Mouse (Mus musculus): ENCODE data around the gene Gucy1a1.
"Not testable (repeated sequence)": the region's sequence is repeated elsewhere in the genome, so short reads cannot be mapped to it uniquely, and the experiment has no call there.

Gucy1a1 gene

DNA sequence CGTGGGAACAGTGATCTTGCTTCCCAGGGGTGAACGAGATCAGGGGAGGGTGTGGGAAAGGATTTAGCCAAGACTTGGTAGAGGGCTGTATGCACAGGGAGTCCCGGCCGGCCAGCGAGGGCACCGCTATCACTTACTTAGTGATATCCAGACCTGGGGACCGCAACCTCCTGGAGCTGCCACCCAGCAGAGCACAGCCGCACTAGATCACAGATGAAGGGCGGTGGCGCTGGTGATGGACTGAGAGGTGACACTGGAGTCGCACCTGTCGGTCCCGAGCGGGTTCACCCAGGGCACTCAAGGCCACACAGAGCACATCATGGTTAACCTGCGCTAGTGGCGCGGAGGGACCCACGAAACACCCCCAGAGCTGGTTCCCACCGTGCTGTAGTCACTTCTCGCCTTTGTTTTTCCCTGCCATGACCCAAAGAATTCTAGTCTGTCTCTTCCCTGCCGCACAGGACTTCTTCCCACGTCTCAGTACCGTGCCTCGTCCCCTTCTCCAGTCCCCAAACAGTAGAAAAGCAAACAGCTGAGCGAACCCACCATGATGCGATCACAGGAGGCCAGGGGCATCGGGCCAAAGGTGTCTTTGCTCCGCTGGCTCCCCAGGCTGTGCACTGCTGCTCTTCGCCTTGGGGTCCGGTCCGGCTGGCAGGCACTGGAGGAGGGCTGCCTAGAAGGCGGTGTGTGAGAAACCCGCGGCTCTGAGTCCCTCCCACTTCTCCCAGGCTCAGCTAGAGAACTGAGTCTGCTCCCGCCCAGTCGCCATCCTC is at the start of gene Gucy1a1:
Gene Gucy1a1 (minus strand): TSS at position 664 of the 776 bp plus-strand sequence.
- DNase-seq (ENCODE audit: low spot score in 2 of 2), result peak in 1 of 2 experiments; percentile 6

DNA sequence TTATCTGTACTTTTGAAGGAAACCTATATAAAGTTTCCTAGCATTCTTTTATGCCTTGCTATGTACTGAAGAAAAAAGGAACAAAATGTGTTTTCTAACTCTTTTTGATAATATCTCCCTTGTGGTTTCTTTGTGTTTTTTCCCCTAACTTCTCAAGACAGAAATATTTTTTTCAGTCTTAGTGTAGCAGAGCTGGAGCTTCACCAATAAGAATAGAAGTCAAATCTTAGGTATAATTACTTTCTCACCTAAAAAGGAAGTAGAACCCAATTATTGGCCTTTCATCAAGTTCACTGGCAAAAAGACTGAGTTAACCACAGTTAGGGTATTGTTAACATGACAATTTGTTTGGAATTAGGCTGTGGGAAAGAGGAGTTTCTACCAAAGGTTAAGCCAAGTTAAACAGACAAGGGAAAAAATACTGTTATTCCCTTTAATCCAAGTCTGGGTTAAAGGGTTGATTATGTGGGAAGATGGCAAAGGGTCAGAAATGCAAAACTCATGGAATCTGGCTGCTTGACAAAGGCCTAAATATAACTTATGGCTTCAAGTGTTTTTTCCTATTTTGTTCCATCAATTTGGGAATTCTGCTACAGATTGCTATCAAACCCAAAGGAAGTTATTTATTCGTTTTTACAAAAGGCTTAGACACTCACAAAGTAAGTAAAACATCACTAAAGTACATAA is 46.1 kb upstream of the Gucy1a1 start:
- DNase-seq (ENCODE audit: low spot score in 2 of 2), result no peak

DNA sequence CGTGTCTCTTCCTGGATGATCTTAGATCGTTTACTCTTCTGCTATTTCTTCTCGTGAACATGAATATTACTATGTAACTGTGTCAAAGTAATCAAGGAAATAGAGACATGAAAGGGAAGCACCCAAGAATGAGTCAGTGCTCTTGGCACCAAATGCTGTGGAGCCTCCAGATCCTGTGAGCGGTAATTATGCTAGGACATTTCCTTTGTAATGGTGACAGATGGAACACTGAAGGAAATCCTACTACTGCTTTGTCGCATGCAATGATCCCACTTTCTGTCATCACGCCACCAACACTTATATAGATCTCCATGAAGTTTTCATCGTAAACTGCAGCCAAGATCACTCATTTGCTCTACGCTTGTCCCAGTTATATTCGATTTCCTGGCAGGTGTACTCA is 40.0 kb upstream of the Gucy1a1 start:
- no peak for DNase-seq (ENCODE audit: low spot score in 2 of 2)

DNA sequence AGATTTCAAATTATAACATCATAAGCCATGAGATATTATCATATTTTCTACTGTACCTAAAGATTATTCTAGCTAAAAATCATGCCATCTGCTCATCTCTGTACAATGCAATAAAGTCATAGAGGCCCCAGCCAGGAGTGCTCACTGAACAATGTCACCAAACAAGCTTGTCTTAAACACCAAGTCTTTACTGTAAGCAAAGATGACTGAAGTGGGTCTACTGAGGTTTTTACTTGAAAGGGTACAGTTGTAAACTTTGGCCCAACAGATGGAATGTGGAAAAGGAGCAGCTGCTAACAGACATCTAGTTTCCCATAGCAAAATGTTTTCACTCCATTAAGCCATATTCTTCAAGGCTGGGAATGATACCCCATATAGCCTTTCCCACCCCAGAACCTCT is 35.9 kb upstream of the Gucy1a1 start:
- DNase-seq (ENCODE audit: low spot score in 2 of 2), result no peak

DNA sequence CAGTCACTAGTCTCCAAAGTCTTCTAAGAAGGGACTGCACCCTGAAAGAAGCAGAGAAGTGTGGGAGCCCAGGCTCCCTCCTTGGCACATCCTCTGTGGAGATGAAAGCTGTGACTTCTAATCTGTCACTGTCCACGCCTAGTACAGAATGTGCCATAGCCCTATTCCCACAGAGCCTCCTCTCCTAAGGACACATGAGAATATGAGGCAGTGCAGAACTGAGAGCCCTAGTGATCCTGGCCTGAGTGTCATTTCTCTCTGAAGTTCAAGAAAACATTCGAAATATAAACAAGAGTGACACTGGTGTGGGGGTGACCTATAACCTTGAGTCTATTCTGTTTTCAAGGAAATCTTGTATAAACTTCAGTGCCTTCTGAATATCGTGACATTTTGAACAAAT is 34.7 kb upstream of the Gucy1a1 start:
- DNase-seq (ENCODE audit: low spot score in 2 of 2), result no peak

DNA sequence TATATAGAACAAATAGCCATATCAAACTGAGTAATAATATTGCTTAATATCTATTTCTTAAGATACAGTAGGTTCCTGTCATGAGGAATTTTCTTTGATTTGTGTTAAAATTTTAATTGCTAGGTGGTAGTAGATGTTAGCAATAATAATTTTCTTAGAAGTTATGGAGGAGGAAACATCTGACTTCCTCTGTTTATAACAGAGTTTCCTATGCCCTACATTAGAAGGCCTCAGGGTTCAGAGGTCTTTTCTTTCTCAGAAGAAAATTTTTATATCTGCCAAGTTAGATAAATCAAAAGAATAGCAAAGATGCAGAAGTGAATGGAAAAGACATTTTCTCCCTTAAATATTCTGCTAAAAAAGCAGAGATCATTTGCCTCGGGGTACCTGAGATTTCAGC is 29.9 kb upstream of the Gucy1a1 start:
- DNase-seq (ENCODE audit: low spot score in 2 of 2), result no peak

DNA sequence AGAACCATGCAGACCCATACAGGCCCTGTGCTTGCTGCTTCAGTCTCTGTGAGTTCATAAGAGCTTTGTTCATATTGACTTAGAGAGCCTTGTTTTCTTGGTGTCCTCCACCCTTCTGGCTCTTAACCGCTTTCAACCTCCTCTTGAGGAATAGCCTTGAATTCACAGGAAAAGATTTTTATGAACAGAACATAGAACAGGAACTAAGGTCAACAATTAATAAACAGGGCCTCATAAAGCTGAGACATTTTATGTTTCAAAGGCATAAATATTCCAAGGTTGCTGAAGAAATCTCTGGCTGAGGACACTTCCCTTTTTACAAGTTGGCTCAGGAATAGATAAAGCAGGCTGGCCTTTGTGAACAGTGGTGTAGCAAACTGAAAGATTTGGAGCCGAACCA is 21.5 kb upstream of the Gucy1a1 start:
- DNase-seq (ENCODE audit: low spot score in 2 of 2), result no peak

DNA sequence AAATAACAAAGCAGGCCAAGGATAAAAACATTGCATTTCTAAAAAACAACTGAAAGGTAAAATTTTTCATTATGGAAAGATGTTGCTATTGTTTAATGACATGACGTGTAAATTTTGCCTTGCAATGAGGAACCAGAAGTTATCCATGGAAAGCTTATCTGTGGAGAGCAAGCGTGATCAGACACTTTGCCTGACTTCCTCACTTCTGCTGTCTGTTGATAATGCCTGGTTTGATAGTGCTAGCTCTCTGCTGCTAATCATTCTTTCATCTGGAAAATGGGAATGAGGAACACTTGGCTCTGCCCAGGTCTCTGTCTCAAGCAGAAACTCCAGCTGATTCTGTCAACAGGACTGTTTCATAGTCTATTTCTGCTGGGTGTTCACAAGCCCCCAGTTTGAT is 20.3 kb upstream of the Gucy1a1 start:
- no peak for DNase-seq (ENCODE audit: low spot score in 2 of 2)

DNA sequence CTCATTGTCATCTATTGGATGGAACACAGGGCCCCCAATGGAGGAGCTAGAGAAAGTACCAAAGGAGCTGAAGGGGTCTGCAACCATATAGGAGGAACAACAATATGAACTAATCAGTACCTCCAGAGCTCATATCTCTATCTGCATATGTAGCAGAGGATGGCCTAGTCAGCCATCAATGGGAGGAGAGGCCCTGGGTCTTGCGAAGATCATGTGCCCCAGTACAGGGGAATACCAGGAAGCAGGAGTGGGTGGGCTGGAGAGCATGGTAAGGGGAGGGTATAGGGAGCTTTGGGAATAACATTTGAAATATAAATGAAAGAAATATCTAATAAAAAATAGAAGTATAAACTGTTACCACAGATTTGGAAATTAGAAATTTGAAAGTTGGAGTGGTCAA is 17.4 kb upstream of the Gucy1a1 start:
- not testable (repeated sequence) for DNase-seq (ENCODE audit: low spot score in 2 of 2)

DNA sequence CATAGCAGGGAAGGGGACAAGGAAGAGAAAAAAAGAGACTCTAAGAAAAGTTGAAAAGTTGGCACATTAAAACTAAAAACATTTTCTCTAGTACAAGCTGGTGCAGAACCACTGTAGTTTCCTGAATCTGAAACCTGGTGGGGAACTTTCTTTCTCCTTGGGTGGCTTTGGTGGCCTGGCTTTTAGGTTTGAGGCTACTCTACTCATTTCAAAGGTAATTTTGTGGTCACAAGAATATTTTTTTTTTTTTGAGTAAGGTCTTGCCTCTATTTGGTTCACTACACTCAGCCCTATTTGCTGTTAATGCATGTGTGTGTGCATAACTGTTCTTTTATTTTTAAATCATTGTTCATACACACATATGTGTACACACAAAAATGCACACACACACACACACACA is 389 bp upstream of the Gucy1a1 start:
- no peak for DNase-seq (ENCODE audit: low spot score in 2 of 2)

DNA sequence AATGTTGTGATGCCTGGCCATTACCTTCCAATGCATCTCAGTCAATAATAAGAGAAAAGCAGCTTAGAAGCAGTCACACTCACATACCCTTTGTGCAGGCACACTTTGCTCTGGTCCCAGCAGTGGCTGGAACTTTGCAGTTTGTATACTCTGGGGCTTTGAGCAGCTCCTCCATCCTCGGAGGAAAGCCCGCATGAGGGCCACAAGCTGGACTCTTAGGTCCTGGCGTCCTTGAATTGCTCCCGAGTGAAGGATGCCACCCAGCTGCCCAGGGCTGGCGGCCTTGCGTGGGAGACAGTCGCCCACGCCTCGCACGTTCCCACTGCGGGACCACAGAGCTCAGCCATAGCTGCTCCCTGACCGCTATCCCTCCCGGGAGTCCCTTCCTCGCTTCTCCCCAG is 864 bp downstream of the Gucy1a1 start:
- no peak for DNase-seq (ENCODE audit: low spot score in 2 of 2)

DNA sequence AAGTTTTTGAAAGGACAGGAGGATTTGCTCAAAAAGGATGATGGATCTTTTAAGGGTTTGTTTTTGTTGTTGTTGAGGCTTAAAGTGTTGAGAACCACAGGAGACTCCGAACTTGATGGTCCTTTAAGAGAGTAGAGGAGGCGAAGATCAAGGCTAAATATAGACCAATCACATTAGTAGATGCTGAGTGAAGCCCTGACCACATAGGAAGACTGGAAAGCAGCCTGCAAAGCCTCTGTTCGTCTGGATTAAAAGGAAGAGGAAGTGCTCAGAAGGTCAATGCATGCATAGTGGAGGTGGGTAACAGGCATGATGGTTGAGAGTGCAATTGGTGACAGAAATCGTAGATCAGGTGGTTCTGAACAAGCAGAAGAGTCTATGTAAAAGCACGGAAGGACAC is 4.8 kb downstream of the Gucy1a1 start:
- no peak for DNase-seq (ENCODE audit: low spot score in 2 of 2)

DNA sequence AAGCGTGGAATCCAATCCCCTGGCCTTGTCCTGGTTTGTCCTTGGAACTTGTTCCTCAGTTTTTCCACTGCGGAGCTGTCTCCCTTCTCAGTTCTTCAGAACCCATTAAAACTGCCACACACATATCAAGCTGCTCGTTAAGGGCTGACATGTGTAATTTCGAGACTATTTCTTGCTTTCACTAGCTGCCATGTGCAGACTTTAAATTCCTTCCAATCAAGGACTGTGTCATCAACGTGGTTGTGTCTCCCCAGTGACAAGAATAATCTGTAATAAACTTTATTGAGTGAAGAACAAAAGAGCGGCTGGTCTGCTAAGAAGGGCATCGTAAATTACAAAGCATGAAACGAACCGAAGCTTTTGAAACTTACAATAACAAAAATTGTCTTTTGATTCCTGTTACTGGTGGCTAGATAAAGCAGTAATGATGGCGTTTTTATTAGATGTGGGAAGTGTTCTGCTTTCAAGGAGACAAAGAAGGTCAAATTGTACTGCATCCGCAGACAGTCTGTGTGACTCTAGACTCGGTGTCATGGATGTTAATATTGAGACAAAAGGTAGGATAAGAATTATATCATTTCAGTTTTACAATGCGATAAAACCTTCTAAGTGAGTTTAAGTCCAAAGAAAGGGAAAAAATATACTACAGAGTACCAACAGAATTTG is 7.5 kb downstream of the Gucy1a1 start:
- DNase-seq (ENCODE audit: low spot score in 2 of 2), result no peak

DNA sequence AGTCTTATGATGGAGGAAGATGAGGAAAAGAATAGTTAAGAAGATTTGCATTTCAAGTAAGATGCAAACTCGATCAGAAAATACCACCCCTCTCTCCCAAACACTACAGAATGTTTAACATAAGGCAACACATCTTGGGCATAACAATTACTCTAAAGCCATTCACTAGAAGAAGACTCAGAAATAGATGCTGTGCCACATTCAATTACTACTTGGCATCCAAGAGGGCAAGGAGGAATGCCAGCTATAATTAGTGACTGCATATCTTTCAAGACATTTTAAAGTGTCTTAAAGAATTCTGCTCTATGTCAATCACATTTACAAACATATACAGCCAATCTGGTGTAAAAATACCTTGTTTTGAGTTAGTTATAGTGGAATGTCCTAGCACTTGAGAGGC is 10.1 kb downstream of the Gucy1a1 start:
- no peak for DNase-seq (ENCODE audit: low spot score in 2 of 2)

DNA sequence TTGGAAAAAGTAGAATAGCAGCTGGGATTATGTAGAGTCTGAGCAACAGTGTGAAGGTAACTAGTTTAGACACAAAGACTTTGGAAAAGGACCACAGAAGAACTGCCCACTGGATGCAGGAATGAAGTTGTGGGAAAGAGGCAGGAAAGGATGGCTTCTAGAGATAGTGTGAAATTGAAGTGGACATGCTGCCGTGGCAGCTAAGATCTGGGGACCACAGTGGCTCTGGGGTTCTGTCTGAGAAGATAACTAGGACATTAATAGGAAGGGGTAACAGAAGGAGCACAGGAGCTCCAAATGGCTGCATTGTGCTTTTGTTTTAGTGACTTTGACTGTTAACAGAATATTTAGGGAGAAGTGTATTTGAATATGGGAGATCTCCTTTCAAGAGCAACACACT is 16.3 kb downstream of the Gucy1a1 start:
- no peak for DNase-seq (ENCODE audit: low spot score in 2 of 2)

DNA sequence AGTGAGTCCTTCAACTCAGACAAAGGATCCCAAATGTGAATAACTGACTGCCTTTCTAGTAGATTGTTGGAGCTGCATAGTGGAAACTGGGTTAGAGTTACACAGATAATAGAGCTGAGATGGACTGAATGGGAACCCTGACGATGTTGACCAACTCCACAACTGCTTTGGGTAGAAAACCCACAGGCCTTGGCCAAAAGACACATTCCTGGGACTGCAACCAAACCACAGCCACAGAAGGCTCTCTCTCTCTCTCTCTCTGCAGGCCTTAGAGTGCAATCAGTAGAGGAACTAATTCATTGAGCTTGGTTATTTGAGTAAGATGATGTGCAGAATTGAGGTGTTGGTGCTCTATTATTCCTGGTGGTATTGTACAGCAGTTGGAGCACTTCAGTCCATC is 21.0 kb downstream of the Gucy1a1 start:
- DNase-seq (ENCODE audit: low spot score in 2 of 2), result no peak

DNA sequence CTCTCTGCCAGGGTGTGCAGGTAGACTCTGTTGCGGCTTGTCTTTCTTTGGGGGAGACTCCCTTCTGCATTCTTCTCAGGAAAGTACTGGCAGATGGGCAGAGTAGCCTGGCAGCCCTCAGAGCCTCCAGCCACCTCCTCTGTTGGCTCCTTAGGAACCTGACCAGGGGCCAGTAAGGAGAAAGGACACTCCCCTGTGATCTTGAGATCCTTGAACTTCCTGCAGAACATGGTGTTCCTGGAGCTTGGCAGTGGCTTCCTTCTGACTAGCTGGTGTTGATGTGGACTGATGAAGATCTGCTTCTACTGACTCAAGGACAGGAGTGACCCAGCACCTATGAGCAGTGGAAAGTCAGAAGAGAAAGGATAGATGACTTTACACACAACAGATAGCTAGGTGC is 26.7 kb downstream of the Gucy1a1 start:
- DNase-seq (ENCODE audit: low spot score in 2 of 2), result no peak

DNA sequence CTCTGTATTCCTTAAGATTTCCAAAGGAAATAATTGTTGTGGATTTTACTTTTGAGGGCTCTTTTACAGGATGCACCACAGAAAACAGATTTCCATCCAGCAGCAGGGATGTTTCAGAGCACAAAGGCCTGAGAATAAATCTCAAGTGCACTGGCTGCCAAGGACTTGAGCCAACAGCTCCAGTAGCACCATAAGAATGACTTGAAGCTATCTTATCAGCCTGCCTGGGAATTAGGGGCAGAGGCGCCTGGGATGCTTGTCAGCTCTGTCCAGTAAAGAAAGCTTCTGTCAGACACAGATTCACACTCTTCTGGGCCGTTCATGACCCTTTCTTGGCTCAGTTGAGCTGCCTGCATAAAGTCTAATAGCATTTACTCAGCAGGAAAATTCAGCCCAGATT is 33.1 kb downstream of the Gucy1a1 start:
- no peak for DNase-seq (ENCODE audit: low spot score in 2 of 2)

DNA sequence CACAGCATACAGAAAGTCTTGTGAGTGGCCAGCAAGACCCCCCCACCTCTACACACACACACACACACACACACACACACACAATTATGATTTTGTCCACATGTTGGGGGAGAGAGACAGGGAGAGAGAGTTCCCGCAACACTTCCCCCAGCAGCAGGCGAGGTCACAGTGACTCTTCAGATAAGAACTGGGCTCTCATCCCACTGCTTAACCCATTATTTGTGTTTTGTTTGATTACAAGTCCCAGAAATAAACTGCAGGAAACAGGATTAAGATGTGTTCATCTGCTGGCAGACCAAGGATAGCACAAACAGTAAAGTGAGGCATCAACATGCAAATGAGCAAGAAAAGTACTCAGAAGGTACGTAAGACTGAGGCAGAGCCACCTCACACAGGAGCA is 33.6 kb downstream of the Gucy1a1 start:
- no peak for DNase-seq (ENCODE audit: low spot score in 2 of 2)

DNA sequence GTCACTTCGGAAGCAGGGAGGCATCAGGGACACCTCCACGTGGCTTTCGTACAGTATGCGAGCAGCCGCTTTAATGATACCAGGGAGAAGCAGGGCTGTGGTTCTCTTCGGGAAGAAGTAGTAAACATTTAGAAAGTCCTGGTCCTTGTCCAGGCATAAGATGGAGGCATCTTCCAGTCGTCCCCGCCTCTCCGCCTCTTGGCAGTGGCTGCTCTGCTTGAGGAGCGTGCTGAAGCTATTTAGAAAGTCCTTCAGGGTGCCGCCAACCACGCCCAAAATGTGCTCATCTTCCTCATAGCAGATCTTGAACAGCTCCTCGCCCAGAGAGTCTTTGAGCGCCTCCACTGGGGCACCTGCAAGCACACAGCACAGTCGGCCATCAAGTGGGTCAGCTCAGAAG is 36.6 kb downstream of the Gucy1a1 start:
- no peak for DNase-seq (ENCODE audit: low spot score in 2 of 2)

DNA sequence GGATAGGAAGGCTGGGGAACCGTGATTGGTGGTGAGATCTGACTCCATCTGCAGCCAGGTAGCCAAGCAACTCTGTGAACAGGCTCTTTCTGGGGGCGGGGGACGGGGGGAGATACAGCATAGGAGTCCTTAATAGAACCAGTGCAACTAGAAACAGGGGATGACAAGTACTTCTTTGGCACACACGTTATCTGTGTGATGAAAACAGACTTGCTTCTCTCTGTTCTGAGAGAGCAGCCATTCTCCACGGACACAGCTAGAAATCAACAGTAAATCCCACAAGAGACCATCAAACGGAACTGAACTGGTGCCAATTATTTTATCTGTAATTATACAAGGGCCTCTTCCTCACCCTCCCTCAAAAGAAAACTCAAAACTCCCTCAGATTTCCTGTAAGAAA is 41.4 kb downstream of the Gucy1a1 start:
- DNase-seq (ENCODE audit: low spot score in 2 of 2), result no peak

DNA sequence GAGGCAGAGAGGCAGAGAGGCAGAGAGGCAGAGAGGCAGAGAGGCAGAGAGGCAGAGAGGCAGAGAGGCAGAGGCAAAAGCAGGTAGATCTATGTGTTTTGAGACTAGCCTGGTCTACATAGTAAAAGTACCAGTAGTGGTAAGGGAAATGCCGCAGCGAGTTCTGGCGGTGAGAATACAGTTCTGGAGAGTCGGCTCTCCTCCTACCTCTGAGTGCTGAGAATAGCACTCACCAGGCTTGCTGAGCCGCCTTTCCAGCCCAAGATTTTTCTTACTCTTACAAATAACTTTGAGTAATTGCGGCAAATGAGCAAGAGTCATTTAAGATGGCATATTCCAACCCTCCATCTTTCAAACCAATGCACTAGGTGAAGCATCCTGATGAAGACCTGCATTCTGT is 46.5 kb downstream of the Gucy1a1 start:
- DNase-seq (ENCODE audit: low spot score in 2 of 2), result no peak

DNA sequence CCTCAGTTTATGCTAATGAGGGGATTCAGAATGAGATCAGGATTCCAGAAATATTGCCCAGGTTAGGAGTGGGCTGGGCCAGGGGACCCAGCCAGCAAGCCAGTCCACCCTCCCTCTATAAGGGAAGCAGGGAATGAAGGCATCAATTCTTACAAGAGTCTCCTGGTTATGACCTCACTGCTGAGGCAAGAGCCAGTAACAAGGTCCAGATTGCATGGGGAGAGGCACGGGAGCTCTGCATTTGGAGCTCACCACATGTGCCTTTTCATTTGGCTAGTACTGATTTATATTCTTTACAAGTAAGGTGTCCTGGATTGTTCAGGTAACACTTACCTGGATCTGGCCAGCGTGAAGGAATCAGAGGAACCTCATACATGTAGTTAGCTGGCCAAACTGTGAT is 48.8 kb downstream of the Gucy1a1 start:
- DNase-seq (ENCODE audit: low spot score in 2 of 2), result no peak
